Mouse (Mus musculus) spleen, adult 2 months (tissue): ENCODE measurements around the gene Grifin.

Experiments used
- CTCF ChIP-seq: fragments of 200-500 bp; IDR thresholded peaks from 2 replicates; pipeline ENCODE4 v1.5.1; 2011; ENCODE audit warnings: mild to moderate bottlenecking, inconsistent platforms; ENCODE audit not compliant: insufficient read depth, insufficient read length, insufficient replicate concordance; ENCODE audit errors: extremely low read depth
- POLR2A ChIP-seq: fragments of 200-500 bp; IDR thresholded peaks from 2 replicates; pipeline ENCODE4 v1.6.1; 2011; ENCODE audit warnings: low read depth, low read length, inconsistent platforms

- TF ChIP-seq CTCF: no peak
- no peak for TF ChIP-seq POLR2A
Measured at GRCm38 (mm10) chr5:140606386-140606785, 41.5 kb upstream of the Grifin start.
